Mouse (Mus musculus): ENCODE data around the gene Gm21822.
"Not testable (repeated sequence)": the region's sequence is repeated elsewhere in the genome, so short reads cannot be mapped to it uniquely, and the experiment has no call there.

The Gm21822 gene

GRCm38 (mm10) chrY:18654182-18654581, at the start of gene Gm21822:
Gene Gm21822 (plus strand): TSS chrY:18654482.
- DNase-seq, result not testable (repeated sequence)

All from retina, postnatal 1 day (tissue).